Mouse (Mus musculus) spleen, postnatal 14 days (tissue): Measurements from ENCODE around the gene Ifitm3.
"Not testable (repeated sequence)": the region's sequence is repeated elsewhere in the genome, so short reads cannot be mapped to it uniquely, and the experiment has no call there.

ENCODE experiments used
- DNase-seq, 2 experiments: peaks; one replicate each; pipeline ENCODE4 v3.0.0; 2021 to 2022; ENCODE audit warnings: low spot score in 2 of 2

Gene Ifitm3

DNA sequence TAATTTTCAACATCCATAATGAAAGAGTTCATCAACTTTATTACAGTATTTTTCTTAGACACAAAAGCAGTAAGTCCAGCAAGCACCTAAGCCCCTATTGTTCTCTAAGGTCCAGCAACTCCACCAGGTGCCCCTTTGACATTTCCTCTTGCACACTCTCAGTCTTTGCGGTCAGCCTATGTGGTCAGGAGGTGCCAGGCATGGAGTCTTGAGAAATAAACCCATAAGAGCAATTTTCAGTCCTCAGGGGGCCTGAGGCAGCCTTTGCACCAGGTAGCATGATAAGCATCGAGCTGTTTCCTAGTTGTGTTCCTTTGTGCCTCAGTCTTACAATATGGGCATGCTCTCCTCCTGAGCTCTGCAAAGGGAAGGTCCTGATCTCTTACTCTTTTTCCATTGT is 26.1 kb upstream of the Ifitm3 start:
- DNase-seq, result not testable (repeated sequence)

DNA sequence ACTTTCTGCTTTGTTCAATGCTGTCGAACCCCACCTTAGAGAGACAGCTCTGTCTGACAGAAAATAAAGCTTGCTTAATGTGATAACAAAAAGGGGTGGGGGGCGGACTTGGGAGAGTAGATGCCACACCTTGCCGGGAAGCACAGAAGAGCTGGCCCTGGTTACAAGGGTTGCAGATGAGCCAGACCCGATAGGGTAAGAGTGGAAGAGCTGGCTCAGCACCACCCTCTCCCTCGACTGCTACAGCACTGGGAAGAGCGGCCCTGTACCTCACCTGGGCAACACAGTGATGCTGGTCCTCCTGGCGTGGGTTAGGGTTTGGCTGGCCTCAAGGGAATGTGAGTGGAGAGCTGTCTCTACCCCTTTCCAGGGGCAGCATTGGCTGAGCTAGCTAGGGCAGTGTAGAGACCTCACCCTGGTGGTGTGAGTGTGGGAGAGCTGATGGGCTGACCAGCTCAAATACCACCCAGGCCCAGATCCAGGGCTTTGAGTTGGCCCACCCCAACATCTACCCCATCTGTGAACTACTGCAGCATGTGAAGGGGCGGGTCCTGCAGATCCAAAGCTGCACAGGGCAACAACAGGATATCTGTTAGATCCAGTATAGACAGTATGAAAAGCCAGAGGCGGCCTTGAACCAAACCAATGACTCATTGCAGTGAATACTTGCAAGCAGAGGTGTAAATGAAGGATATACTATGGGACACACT is 22.0 kb upstream of the Ifitm3 start:
- DNase-seq, result no peak

DNA sequence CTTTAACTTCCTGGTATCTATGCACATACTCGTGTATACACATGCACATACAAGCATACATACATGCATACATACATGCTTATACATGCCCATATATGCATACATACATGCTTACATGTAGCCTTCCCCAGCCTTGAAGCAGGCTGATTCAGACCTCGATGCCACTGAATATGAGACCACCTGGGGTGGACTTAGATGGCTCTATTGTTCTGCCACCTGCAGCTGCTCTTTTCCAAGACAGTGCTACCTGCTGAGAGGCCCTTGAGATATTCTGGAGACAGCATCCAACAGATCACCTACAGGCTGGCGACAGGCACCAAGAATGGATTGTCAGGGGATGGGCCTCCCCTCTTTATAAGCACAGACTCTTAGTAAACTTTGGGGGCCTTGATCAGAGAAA is 19.8 kb upstream of the Ifitm3 start:
- DNase-seq, result no peak

DNA sequence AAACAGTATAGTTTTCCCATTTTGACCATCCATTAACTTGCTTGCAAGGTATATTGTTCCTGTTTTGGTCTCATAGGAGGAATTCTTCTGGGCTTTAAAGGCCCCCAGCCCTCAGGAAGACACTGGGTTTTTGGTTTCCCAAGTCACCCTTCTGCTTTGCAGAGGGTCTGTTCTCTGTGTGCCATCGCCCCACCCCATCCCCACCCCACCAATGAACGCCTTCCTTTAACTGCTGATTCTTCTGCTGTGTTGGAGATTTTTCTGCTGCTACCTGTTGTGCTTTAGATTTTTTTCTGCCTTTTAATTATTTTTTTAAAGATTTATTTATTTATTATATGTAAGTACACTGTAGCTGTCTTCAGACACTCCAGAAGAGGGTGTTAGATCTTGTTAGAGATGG is 18.3 kb upstream of the Ifitm3 start, which contains the start of gene Gm17387:
Gm17387 (plus strand) TSS at position 301 of the 400 bp plus-strand sequence.
- DNase-seq, result no peak

DNA sequence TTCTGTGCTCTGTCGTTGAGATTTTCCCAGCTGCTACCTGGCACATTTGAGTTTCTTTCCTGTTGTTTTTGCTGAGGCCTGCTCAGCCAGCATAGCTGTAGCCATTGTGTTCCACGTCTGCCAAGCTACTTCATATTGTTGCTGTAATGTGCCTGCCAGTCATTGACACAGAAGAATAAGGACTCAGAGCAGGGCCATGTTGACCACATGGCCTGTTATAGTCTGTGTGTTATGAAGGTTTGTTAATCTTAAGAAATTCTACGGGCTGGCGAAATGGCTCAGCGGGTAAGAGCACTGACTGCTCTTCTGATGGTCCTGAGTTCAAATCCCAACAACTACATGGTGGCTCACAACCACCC is 16.1 kb upstream of the Ifitm3 start:
- DNase-seq, result no peak

DNA sequence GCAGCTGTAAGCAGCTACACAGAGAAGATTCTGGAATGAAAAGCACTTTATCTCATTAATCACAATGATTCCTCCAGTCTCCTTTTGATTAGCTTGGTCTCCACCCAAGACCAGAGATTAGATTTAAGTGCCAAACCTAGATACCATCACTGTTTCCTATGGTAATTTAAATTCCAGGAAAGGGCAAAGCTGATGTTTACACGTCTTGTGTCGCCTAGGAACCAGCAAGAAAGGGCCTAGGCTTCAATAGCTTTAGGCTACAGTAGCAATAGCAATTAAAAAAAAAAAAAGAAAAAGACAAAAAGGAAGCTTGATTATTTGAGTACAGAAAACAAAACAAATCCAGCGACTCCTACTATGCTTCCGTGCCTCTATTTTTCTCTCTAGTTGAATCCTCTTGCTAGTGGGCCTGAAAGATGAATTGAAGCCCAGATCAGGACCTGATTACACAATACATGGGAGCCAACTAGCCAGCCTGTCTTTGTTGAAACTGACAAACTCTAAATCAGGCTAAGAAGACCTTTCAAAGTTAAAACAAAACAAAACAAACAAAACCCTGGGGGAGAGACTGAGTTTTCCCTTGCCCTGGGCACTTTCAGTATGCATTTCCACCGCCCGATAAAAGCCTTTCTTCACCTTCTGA is 15.6 kb upstream of the Ifitm3 start:
- DNase-seq, result no peak

DNA sequence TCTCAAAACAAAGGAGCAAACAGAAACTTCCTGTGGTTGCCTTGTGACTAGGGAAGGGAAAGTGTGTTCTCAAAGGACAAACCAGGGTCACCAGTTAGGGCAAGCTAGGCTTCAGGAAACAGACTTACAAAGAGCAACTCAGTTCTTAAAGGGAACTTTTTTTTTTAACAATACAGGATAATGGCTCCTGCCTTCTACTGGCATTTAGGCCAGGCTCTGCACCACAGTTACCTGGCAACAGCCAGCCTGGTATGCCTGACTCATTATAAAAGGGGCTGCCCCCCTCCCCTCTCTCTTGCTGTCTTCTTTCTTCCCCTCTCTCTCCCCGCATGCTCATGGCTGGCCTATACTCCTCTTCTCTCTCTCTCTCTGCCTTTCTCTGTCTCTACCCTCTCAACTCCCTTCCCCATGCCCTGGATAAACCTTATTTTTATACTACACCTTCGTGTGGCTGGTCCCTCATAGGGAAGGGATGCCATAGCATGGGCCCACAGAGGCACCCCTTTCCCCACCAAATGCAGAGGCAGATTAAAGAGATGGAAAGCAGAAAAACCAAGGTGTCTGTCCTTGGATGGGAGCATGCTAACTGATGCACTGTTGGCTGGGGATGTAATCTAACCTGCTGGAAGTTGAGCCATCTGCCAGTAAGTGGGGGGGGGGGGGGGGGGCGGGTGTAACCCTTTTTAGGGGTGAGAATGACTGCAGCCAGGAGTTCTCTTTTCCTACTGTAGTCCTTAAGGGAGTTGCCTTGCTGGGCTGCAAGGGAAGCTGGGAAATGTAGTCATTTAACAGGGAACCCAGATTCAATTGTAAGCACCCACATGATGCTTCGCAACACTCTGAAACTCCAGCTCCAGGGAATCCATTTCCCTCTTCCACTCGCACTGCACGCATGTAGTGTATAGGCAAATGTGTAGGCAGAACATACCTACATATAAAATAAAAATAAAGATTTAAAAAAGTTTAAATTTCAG is 14.6 kb upstream of the Ifitm3 start:
- DNase-seq, result no peak

DNA sequence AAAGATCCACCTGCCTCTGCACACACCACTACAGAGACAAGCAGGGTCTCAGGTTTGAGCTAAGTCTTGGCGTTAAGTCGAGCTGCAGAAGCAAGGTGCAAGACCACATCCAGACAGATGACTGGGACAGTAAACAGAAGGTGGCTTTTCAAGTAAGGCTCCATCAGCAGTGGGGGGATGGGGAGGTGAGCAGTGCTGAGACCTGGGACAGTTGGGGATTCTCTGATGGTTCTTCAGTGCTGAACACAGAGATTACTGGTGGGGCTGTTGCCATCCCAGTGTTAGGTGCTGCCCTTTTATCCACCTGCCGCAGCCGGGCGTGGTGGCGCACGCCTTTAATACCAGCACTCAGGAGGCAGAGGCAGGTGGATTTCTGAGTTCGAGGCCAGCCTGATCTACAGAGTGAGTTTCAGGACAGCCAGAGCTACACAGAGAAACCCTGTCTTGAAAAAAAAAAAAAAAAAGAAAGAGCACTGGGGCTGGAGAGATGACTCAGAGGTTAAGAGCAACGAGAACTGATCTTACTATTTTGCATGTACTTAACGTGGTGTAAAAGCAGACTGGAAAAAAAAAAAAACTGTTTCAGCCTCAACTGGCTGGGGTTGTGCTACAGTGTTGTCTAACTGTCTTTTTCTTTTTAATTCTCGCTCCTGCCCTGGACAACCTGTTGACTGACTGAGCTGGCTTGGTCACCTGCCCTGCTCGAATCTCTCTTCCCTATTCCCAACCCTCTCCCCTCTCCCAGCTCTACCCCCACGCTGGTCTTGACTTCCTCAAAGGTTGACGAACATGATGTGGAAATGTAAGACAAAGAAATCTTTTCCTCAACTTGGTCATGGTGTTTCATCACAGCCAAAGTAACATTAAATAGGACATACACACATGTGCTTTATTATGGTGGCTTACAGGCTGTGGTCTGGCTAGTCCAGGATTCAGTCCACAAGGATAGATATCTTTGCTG is 11.2 kb upstream of the Ifitm3 start:
- DNase-seq, result no peak

DNA sequence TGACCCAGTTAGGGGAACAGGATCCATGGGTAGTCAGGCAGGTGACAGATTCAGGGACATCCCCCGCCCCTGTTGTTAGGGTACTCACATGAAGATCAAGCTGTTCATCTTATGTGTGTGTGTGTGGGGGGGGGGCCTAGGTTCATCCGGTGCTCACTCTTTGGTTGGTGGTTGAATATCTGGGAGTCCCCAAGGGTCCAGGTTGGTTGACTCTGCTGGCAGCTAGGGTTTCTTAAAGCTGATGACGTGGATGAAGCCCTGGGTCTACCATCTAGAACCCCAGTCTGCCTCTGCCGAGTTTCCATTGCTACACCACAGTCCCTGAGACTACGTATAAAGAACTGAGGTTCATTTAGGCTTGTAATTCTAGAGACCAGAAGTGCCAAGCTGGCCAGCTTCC is 8.5 kb upstream of the Ifitm3 start:
- no peak for DNase-seq

DNA sequence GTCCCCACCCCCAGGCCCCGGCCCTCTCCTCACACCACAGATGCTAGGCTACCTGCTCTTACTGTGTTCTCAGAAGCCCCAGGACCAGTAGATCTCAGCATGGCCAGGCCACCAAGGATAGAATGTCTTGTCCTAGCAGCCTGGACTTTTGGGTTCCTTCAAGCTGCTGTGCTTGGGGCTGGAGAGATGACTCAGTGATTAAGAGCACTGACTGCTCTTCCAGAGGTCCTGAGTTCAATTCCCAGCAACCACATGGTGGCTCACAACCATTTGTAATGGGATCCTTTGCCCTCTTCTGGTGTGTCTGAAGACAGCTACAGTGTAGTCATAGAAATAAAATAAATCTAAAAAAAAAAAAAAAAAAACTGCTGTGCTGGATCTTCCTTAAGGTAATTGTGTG is 7.3 kb upstream of the Ifitm3 start, which contains the start of gene Ifitm6:
Ifitm6 (minus strand) TSS at position 101 of the 400 bp plus-strand sequence.
- not testable (repeated sequence) for DNase-seq

DNA sequence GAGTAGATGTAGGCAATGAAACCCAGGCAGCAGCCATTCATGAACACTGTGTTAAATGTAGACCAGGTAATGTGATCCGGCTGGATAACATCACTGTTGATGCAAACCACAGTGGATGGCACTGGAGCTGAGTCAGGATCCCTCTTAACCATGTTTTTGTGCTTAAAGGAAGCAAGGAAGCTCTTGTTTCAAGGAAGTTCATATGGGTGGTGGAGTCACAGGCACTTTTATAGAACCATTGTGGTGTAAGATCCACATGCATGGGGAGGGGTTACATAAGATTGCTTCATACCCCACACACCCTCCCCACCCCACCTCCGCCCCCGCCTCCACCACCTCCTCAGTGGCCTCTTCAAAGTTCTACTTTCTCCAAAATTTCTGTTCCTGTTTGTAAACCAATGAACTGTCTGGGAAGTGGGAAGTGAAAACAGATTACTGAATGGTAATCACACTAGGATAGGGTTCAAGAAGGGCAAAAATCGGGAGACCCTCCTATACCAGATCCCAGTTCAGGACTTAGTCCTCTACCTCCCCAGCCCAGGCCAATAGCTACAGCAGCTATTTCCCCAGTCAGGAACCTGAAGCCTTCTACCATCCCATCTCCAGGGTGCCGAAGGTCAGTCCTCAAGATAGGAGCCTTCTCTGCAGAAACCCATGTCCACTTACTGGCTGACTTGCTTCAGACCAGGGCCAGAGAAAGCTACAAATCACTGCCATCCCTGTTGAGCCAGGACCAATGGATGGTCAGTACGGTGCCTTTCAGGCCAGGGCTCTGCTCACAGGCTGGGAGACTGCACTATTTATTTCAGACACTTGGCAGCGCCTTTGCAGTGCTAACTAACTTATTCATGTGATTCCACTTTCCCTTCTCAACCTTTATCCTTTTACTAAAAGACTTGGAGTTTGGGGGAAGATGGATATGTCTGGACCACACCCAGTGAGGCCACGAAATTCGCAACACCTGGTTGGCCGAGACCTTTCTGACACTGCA is 6.4 kb upstream of the Ifitm3 start:
- no peak for DNase-seq

DNA sequence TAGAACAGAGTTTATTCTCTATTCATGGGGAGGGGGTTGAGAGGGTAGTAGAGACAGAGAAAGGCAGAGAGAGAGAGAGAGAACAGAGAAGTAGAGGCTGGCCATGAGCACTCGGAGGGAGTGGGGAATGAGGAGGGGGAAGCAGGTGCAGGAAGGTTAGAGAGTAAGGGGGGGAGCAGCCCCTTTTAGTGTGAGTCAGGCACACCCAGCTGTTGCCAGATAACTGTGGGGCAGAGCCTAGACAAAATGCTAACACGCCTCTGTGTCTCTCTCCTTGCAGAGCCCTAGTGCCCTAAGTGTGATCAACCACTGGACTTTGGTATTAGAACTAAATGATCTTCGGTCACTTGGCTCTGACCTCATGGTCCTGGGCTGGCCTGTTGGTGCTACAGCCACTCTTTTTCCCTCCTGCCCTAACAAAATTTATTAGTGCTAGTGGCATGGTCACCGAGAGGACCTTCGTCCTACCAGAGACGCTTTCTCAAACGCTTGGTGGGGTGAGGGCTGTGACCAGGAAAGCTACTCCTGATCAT is 734 bp upstream of the Ifitm3 start:
- DNase-seq, result no peak

DNA sequence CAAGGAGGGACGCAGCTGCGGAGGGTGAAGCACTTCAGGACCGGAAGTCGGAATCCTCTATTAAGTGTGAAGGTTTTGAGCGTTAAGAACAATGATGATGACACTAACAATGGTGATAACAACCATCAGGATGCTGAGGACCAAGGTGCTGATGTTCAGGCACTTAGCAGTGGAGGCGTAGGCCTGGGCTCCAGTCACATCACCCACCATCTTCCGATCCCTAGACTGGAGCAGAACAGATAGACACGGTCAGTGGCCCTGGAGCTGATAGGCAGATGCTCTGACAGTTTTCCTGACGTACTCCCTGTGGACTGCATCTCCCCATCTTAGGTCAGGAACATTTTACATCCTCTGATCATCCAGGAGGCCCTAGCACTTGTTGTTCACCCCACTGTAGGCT is 905 bp downstream of the Ifitm3 start:
- DNase-seq, result no peak

DNA sequence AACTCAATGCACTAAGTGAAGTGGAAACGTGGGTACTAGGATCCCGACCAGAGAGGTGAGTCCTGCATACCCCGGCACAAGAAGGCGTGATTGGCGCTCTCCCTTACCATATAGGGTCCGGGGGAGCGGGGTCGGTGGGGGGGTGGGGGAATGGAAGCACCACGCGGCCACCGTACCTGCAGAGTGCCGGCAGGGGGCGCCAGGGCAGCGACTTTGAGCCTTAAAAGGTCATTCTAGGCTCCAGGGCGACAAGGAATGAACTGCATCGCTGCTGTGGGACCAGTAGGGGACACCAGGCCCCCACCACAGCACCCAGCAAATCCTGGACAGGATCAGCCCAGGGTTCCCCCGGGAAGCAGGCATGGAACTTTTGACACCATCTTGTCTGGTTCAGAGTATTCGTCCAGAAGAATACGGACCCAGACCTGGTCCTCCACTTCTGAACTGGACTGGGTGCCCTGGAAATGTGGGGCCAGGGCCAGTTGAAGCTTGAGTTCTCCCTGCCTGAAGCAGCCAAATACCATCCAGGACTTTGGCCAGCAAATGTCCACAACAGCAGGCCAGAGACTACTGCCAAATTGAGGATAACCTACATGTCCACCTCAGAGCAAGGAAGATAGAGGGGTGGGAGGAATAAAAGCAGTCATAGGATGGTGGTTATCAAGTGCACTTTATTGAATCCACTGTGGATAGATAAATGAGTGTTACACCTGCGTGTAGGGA is 1.5 kb downstream of the Ifitm3 start:
- DNase-seq, result peak; percentile 62 to 68

DNA sequence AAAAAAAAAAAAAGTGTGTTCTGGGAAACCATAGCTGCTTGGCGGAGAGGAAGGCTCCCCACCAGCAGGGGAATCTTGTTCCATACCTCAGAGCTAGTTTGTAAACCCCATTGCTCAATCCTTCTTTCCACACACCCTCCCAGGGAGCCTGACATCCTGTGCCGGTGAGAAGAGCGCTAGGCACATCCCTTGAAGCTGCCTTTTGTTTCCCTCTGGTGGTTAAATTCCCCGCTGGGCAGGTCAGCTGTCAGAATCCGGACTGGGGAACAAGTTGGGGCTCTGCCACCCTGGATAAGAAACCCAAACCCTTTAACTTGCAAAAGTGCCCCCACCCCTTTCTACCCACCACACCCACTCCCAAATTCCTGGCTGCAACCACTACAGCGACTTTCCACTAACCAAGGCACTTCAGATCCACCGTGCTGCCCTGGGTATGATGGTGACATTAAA is 2.2 kb downstream of the Ifitm3 start:
- no peak for DNase-seq

DNA sequence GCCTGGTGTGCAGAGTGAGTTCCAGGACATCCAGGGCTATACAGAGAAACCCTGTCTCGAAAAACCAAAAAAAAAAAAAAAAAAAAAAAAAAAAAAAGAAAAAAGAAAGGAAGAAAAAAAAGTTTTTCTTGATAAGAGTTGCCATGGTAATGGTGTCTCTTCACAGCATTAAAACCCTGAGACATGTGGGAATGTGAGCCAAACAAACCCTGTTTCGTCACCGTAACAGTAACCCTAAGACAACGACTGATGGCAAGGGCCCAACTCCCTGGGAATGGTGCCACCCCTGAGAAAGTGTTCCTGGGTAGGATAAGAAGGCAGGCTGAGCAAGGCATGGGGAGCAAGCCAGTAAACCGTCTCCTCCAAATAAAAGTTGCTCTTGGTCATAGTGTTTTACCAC is 3.7 kb downstream of the Ifitm3 start:
- no peak for DNase-seq

DNA sequence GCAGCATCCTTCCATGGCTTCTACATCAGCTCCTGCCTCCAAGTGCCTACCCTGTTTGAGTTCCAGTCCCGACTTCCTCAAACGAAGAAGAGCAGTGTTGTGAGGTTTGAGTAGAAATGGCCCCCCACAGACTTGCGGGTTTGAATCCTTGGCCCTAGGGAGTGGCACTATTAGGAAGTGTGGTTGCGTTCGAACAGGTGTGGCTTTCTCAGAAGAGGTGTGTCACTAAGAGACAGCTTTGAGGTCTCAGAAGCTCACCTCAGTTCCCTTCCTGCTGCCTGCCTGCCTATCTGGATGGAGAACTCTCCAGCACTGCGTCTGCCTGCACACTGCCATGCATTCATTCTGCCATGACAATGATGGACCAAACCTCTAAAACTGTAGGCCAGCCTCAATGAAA is 4.1 kb downstream of the Ifitm3 start:
- DNase-seq, result no peak

DNA sequence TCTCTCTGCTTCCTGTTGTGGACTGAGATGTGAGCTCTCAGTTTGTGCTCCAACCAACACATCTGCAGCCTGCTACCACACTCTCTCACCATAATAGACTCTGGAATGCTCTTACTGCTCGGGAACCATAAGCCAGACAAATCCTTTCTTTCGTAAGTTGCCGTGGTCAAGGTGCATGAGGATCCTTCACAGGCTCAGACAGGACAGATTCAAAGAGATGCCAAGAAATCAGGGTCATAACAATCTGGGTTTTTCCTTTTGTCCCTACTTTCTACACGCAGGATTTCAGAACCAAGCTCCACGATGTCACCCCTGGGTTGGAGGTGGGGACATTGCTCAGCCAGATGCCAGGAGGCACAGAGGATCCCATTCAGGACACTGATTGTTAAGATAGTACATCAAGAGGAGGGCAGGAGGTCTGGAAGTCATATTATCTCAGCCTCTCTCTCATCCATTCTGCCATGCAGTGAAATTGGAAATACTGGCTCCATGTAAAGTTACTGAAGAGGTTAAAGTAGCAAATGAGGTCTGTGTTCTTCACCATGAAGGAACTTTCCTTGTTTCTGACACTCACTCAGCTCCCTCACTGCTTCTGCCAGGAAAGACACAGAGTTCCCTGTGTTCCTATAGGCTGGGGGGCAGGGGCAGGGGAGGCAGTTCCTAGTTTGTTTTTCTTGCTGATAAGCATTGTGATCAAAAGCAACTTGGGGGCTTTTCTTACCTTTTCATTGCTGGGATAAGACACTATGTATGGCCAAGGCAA is 7.1 kb downstream of the Ifitm3 start:
- no peak for DNase-seq
